Mouse (Mus musculus) kidney, adult 2 months (tissue): ENCODE data around the gene Dnm2. TPM values are rescaled to one million over a fixed set of nuclear protein-coding genes. Genes with fewer than 3 reads are reported as not detected.

Experiments used
- DNase-seq: peaks from one replicate; pipeline ENCODE4 v3.0.0; 2021
- H3K27ac ChIP-seq: fragments of 200-500 bp; 2 replicates; pipeline ENCODE4 v1.5.1; 2012; ENCODE audit warnings: low read depth, low read length, control low read depth, inconsistent platforms; ENCODE audit not compliant: insufficient read depth
- H3K27me3 ChIP-seq: fragments of 200-500 bp; replicated peaks from 2 replicates; pipeline ENCODE4 v1.6.1; 2012; ENCODE audit warnings: mild to moderate bottlenecking, moderate library complexity, low read length, inconsistent platforms; ENCODE audit not compliant: control insufficient read depth, insufficient read depth
- H3K36me3 ChIP-seq: fragments of 200-500 bp; 2 replicates; pipeline ENCODE4 v1.6.1; 2012; ENCODE audit warnings: mild to moderate bottlenecking, moderate library complexity, low read length, inconsistent platforms; ENCODE audit not compliant: control insufficient read depth, insufficient read depth
- H3K4me1 ChIP-seq: fragments of 200-500 bp; 2 replicates; pipeline ENCODE4 v1.6.1; 2011; ENCODE audit warnings: low read length; ENCODE audit not compliant: control insufficient read depth, insufficient read depth
- H3K4me3 ChIP-seq: fragments of 200-500 bp; 2 replicates; pipeline ENCODE4 v1.5.1; 2011; ENCODE audit warnings: mild to moderate bottlenecking, low read depth, low read length, control low read depth; ENCODE audit not compliant: insufficient read depth
- CTCF ChIP-seq: fragments of 200-500 bp; conservative IDR thresholded peaks from 2 replicates; pipeline ENCODE4 v1.5.1; 2011; ENCODE audit warnings: low read depth, mild to moderate bottlenecking, control low read depth, low read length, moderate library complexity, mixed read lengths; ENCODE audit not compliant: insufficient read depth, insufficient read length
- POLR2A ChIP-seq: fragments of 200-500 bp; IDR thresholded peaks from one replicate; pipeline ENCODE4 v1.6.1; 2011; ENCODE audit warnings: low read depth, low read length, control low read depth
- WGBS: fragments of 180-500 bp; shearing (Covaris S2); methylation state at CpG from one replicate; pipeline ENCODE4 v1.1.7; 2018; 5-methylcytosine and 5-hydroxymethylcytosine counted together
- polyA plus RNA-seq: library from polyadenylated mRNA; depleted of rRNA; stranded (reverse); fragments of >200 nt; gene quantifications from 2 replicates; pipeline ENCODE4 v1.2.3, GENCODE M21; 2012

Gene Dnm2
- polyA plus RNA-seq, 1 experiment = 101 TPM

- Histone ChIP-seq H3K4me1 (peaks cover 18% of the 10 kb centered on the region), H3K27ac (peak overlapping the region; percentile 5; the same call in 1 of the 2 replicates), H3K4me3 (no peak overlapping the region), H3K27me3 (no peaks in the 10 kb centered on the region), H3K36me3 (no peaks in the 10 kb centered on the region)
- DNase-seq = no peak
- 44% methylated on average over 2 of the region's 2 CpGs for WGBS
- TF ChIP-seq CTCF = no peak
- TF ChIP-seq POLR2A = no peak
Observed at GRCm38 (mm10) chr9:21449710-21450109, 25.0 kb downstream of the Dnm2 start.

GRCm38 (mm10) chr9:21450270-21450669 lies 25.6 kb downstream of the Dnm2 start:
- Histone ChIP-seq H3K27me3 (no peaks in the 10 kb centered on the region), H3K4me1 (peaks cover 24% of the 10 kb centered on the region), H3K27ac (peak overlapping the region; percentile 18; the same call in 1 of the 2 replicates), H3K36me3 (no peaks in the 10 kb centered on the region), H3K4me3 (no peak overlapping the region)
- no peak for TF ChIP-seq POLR2A
- TF ChIP-seq CTCF = no peak
- WGBS = 60% methylated on average over 3 of the region's 3 CpGs
- peak; percentile 70 for DNase-seq

- no peak overlapping the region for H3K4me3 ChIP-seq
- TF ChIP-seq POLR2A (no peak), CTCF (no peak)
- 66% methylated on average over 8 of the region's 8 CpGs for WGBS
- H3K4me1 ChIP-seq = peaks cover 24% of the 10 kb centered on the region
- DNase-seq = peak; percentile 46
- no peaks in the 10 kb centered on the region for H3K36me3 ChIP-seq
- H3K27ac ChIP-seq = 0 out of 2 replicates have a peak overlapping the region, but pooled peaks have one; percentile 10
- no peaks in the 10 kb centered on the region for H3K27me3 ChIP-seq
Observed at GRCm38 (mm10) chr9:21451391-21451790, 26.7 kb downstream of the Dnm2 start.

GRCm38 (mm10) chr9:21451870-21452269 lies 27.2 kb downstream of the Dnm2 start:
- TF ChIP-seq CTCF = no peak
- TF ChIP-seq POLR2A = no peak
- Histone ChIP-seq H3K4me3 (no peak overlapping the region), H3K27me3 (no peaks in the 10 kb centered on the region), H3K36me3 (no peaks in the 10 kb centered on the region), H3K27ac (0 out of 2 replicates have a peak overlapping the region, but pooled peaks have one; percentile 10), H3K4me1 (peaks cover 24% of the 10 kb centered on the region)
- DNase-seq = no peak
- 42% methylated on average over 8 of the region's 8 CpGs for WGBS

GRCm38 (mm10) chr9:21453003-21453402 lies 28.3 kb downstream of the Dnm2 start:
- Histone ChIP-seq H3K4me3 (no peak overlapping the region), H3K27me3 (no peaks in the 10 kb centered on the region), H3K4me1 (peaks cover 24% of the 10 kb centered on the region), H3K27ac (peak overlapping the region; percentile 42; the same call in 1 of the 2 replicates), H3K36me3 (no peaks in the 10 kb centered on the region)
- DNase-seq = no peak
- WGBS = 72% methylated on average over 7 of the region's 7 CpGs
- TF ChIP-seq CTCF = no peak
- no peak for TF ChIP-seq POLR2A

GRCm38 (mm10) chr9:21453459-21453858 lies 28.8 kb downstream of the Dnm2 start:
- Histone ChIP-seq H3K27me3 (no peaks in the 10 kb centered on the region), H3K36me3 (no peaks in the 10 kb centered on the region), H3K27ac (peak overlapping the region; percentile 42; the same call in 1 of the 2 replicates), H3K4me3 (no peak overlapping the region), H3K4me1 (peaks cover 24% of the 10 kb centered on the region)
- TF ChIP-seq POLR2A = no peak
- TF ChIP-seq CTCF = no peak
- DNase-seq = no peak
- WGBS = 56% methylated on average over 2 of the region's 2 CpGs

- H3K27ac ChIP-seq = no peak overlapping the region
- WGBS = 58% methylated on average over 4 of the region's 4 CpGs
- H3K4me3 ChIP-seq = no peak overlapping the region
- no peaks in the 10 kb centered on the region for H3K36me3 ChIP-seq
- peak; percentile 62 for DNase-seq
- peaks cover 29% of the 10 kb centered on the region for H3K4me1 ChIP-seq
- TF ChIP-seq POLR2A (no peak), CTCF (no peak)
- H3K27me3 ChIP-seq = no peaks in the 10 kb centered on the region
Observed at GRCm38 (mm10) chr9:21454556-21454955, 29.8 kb downstream of the Dnm2 start.
